Mouse (Mus musculus) liver, postnatal 0 days (tissue): ENCODE measurements around the gene Olfr251.

Source experiments
- CTCF ChIP-seq: sonication (generic); IDR thresholded peaks from 2 replicates; pipeline ENCODE4 v1.5.1; 2016; ENCODE audit warnings: antibody characterized with exemption, low read depth
- EP300 ChIP-seq: IDR thresholded peaks from 2 replicates; pipeline ENCODE4 v1.6.1; 2016; ENCODE audit warnings: antibody characterized with exemption, low read depth, mild to moderate bottlenecking

DNA sequence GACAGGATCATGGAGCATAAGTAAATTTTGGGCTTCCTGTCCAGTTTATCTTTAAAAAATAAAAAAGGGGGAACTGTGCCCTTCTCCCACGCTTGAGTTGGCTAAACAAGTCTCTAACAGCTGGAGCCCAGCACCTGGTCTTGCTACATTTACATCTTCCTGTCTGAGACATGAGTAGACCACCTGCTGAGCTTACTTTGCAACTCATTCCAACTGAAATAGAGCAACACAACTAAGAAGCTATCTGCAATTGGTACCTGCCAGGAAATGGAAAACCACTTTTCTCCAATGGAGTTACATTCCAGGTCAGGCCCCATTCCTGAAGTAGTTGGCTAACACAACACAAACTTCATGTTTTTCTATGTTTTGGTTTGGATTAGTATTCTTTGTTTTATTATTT, 50.1 kb downstream of the Olfr251 start:
- TF ChIP-seq CTCF, result no peak
- TF ChIP-seq EP300, result no peak
